Mouse (Mus musculus): ENCODE measurements at regions not wholly inside any gene's neighbourhood (a gene's known extent, or its start where the extent isn't known, plus 50 kb on each side); places are given as distances from the start of the nearest gene placed in this dataset.
A peak's percentile ranks its signal among the peaks of the same experiment; 100 is the strongest.

GRCm38 (mm10) chr5:111822882-111823281, 89.2 kb downstream of the Gm26897 start:
- no peaks in the 10 kb centered on the region for H3K36me3 ChIP-seq (ENCODE audit: control insufficient read depth, insufficient read depth, low read length, poor library complexity, severe bottlenecking)
- H3K27me3 ChIP-seq (ENCODE audit: control insufficient read depth, insufficient read depth, low read length, poor library complexity, severe bottlenecking), result no peaks in the 10 kb centered on the region
- H3K9ac ChIP-seq (ENCODE audit: low read depth, poor library complexity, severe bottlenecking), result no peak overlapping the region
- H3K9me3 ChIP-seq (replicated peaks; ENCODE audit: control insufficient read depth, insufficient read depth, low read length, poor library complexity, severe bottlenecking), result no peaks in the 10 kb centered on the region
- TF ChIP-seq CTCF (IDR thresholded peaks at IDR 0.05; ENCODE audit: low read depth, low read length) (no peak), POLR2A (IDR thresholded peaks at IDR 0.05; ENCODE audit: insufficient read depth, low read length) (no peak), EP300 (IDR thresholded peaks at IDR 0.05; ENCODE audit: insufficient read depth, low read depth, low read length) (no peak)
- no peak overlapping the region for H3K27ac ChIP-seq (ENCODE audit: insufficient read depth, low read length)
- H3K4me3 ChIP-seq (ENCODE audit: low read depth, low read length), result no peak overlapping the region
- no peaks in the 10 kb centered on the region for H3K4me1 ChIP-seq (ENCODE audit: control insufficient read depth, insufficient read depth, low read length)

DNA sequence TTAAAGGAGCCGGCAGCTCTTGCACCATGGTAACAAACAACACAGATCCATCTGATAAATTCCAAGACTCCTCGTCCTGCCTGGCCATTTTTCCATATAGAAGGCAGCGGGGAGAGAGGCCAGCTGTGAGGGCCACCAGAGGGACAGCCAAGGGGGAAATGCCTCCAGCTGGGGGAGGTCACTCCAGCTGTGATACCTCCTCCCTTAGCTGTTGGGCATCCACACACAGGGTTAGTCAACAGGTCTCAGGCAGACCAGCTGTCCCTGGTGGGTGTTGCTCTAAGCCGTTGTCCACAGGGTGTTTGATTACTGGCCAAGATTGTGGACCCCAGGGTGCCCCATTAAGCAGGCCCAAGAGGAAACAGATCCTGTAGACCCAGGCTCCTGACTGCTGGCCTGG, 89.7 kb downstream of the Gm26897 start:
- Histone ChIP-seq H3K4me1 (ENCODE audit: control insufficient read depth, insufficient read depth, low read length) (no peaks in the 10 kb centered on the region), H3K27ac (ENCODE audit: insufficient read depth, low read length) (no peak overlapping the region)
- TF ChIP-seq EP300 (IDR thresholded peaks at IDR 0.05; ENCODE audit: insufficient read depth, low read depth, low read length), result no peak
- TF ChIP-seq CTCF (IDR thresholded peaks at IDR 0.05; ENCODE audit: low read depth, low read length), result no peak
- no peak for TF ChIP-seq POLR2A (IDR thresholded peaks at IDR 0.05; ENCODE audit: insufficient read depth, low read length)

GRCm38 (mm10) chr5:111823842-111824241, 90.1 kb downstream of the Gm26897 start:
- Histone ChIP-seq H3K27me3 (ENCODE audit: control insufficient read depth, insufficient read depth, low read length, poor library complexity, severe bottlenecking) (no peaks in the 10 kb centered on the region), H3K9me3 (replicated peaks; ENCODE audit: control insufficient read depth, insufficient read depth, low read length, poor library complexity, severe bottlenecking) (no peaks in the 10 kb centered on the region), H3K9ac (ENCODE audit: low read depth, poor library complexity, severe bottlenecking) (no peak overlapping the region), H3K36me3 (ENCODE audit: control insufficient read depth, insufficient read depth, low read length, poor library complexity, severe bottlenecking) (no peaks in the 10 kb centered on the region), H3K27ac (ENCODE audit: insufficient read depth, low read length) (no peak overlapping the region), H3K4me1 (ENCODE audit: control insufficient read depth, insufficient read depth, low read length) (no peaks in the 10 kb centered on the region), H3K4me3 (ENCODE audit: low read depth, low read length) (no peak overlapping the region)
- no peak for TF ChIP-seq EP300 (IDR thresholded peaks at IDR 0.05; ENCODE audit: insufficient read depth, low read depth, low read length)
- TF ChIP-seq POLR2A (IDR thresholded peaks at IDR 0.05; ENCODE audit: insufficient read depth, low read length), result no peak
- no peak for TF ChIP-seq CTCF (IDR thresholded peaks at IDR 0.05; ENCODE audit: low read depth, low read length)

More for the DNA sequence above, 89.7 kb downstream of the Gm26897 start:
- no peaks in the 10 kb centered on the region for H3K36me3 ChIP-seq (ENCODE audit: control insufficient read depth, insufficient read depth, low read length, poor library complexity, severe bottlenecking)
- H3K9ac ChIP-seq (ENCODE audit: low read depth, poor library complexity, severe bottlenecking), result no peak overlapping the region
- H3K4me3 ChIP-seq (ENCODE audit: low read depth, low read length), result no peak overlapping the region
- no peaks in the 10 kb centered on the region for H3K27me3 ChIP-seq (ENCODE audit: control insufficient read depth, insufficient read depth, low read length, poor library complexity, severe bottlenecking)
- no peaks in the 10 kb centered on the region for H3K9me3 ChIP-seq (replicated peaks; ENCODE audit: control insufficient read depth, insufficient read depth, low read length, poor library complexity, severe bottlenecking)

- no peaks in the 10 kb centered on the region for H3K4me1 ChIP-seq (ENCODE audit: control insufficient read depth, insufficient read depth, low read length)
- no peaks in the 10 kb centered on the region for H3K27me3 ChIP-seq (ENCODE audit: control insufficient read depth, insufficient read depth, low read length, poor library complexity, severe bottlenecking)
Measured at GRCm38 (mm10) chr5:111824600-111825130, 90.9 kb downstream of the Gm26897 start.

DNA sequence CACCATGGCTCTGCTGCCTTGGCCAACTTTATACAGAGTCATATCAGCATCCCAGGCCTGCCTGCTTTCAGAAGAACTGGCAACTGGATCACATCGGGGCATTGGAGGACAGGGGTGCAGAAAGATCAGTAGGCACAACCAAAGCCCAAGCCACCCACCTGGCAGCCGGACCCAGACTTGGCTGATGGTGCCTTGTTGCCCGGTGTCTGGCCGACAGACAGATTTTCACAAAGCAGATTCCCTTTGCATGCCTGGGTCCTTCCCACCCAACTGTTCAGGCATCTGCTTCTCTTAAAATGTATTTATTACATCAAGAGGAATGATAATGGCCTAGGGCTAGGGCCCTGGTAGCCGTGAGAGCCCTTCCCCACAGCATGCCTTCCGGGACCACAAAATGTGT, 96.2 kb downstream of the Gm26897 start:
- no peaks in the 10 kb centered on the region for H3K27me3 ChIP-seq (ENCODE audit: control insufficient read depth, insufficient read depth, low read length, poor library complexity, severe bottlenecking)

More at GRCm38 (mm10) chr5:111824600-111825130, 90.9 kb downstream of the Gm26897 start:
- H3K9ac ChIP-seq (ENCODE audit: low read depth, poor library complexity, severe bottlenecking), result no peak overlapping the region
- no peak overlapping the region for H3K27ac ChIP-seq (ENCODE audit: insufficient read depth, low read length)
- no peaks in the 10 kb centered on the region for H3K9me3 ChIP-seq (replicated peaks; ENCODE audit: control insufficient read depth, insufficient read depth, low read length, poor library complexity, severe bottlenecking)
- no peak overlapping the region for H3K4me3 ChIP-seq (ENCODE audit: low read depth, low read length)
- no peak for TF ChIP-seq CTCF (IDR thresholded peaks at IDR 0.05; ENCODE audit: low read depth, low read length)
- TF ChIP-seq POLR2A (IDR thresholded peaks at IDR 0.05; ENCODE audit: insufficient read depth, low read length), result no peak
- TF ChIP-seq EP300 (IDR thresholded peaks at IDR 0.05; ENCODE audit: insufficient read depth, low read depth, low read length), result no peak
- H3K36me3 ChIP-seq (ENCODE audit: control insufficient read depth, insufficient read depth, low read length, poor library complexity, severe bottlenecking), result no peaks in the 10 kb centered on the region

GRCm38 (mm10) chr5:111835737-111836667, 102.3 kb downstream of the Gm26897 start:
- Histone ChIP-seq H3K27me3 (ENCODE audit: control insufficient read depth, insufficient read depth, low read length, poor library complexity, severe bottlenecking) (no peaks in the 10 kb centered on the region), H3K4me1 (ENCODE audit: control insufficient read depth, insufficient read depth, low read length) (peaks cover 2% of the 10 kb centered on the region), H3K4me3 (ENCODE audit: low read depth, low read length) (peak overlapping the region; percentile 35), H3K27ac (ENCODE audit: insufficient read depth, low read length) (no peak overlapping the region), H3K9ac (ENCODE audit: low read depth, poor library complexity, severe bottlenecking) (no peak overlapping the region), H3K36me3 (ENCODE audit: control insufficient read depth, insufficient read depth, low read length, poor library complexity, severe bottlenecking) (no peaks in the 10 kb centered on the region), H3K9me3 (replicated peaks; ENCODE audit: control insufficient read depth, insufficient read depth, low read length, poor library complexity, severe bottlenecking) (no peaks in the 10 kb centered on the region)
- no peak for TF ChIP-seq EP300 (IDR thresholded peaks at IDR 0.05; ENCODE audit: insufficient read depth, low read depth, low read length)
- no peak for TF ChIP-seq POLR2A (IDR thresholded peaks at IDR 0.05; ENCODE audit: insufficient read depth, low read length)
- TF ChIP-seq CTCF (IDR thresholded peaks at IDR 0.05; ENCODE audit: low read depth, low read length), result no peak

More for the DNA sequence above, 96.2 kb downstream of the Gm26897 start:
- no peaks in the 10 kb centered on the region for H3K4me1 ChIP-seq (ENCODE audit: control insufficient read depth, insufficient read depth, low read length)
- no peak overlapping the region for H3K4me3 ChIP-seq (ENCODE audit: low read depth, low read length)
- H3K9ac ChIP-seq (ENCODE audit: low read depth, poor library complexity, severe bottlenecking), result no peak overlapping the region
- no peaks in the 10 kb centered on the region for H3K36me3 ChIP-seq (ENCODE audit: control insufficient read depth, insufficient read depth, low read length, poor library complexity, severe bottlenecking)
- H3K27ac ChIP-seq (ENCODE audit: insufficient read depth, low read length), result no peak overlapping the region
- TF ChIP-seq CTCF (IDR thresholded peaks at IDR 0.05; ENCODE audit: low read depth, low read length) (no peak), POLR2A (IDR thresholded peaks at IDR 0.05; ENCODE audit: insufficient read depth, low read length) (no peak), EP300 (IDR thresholded peaks at IDR 0.05; ENCODE audit: insufficient read depth, low read depth, low read length) (no peak)
- H3K9me3 ChIP-seq (replicated peaks; ENCODE audit: control insufficient read depth, insufficient read depth, low read length, poor library complexity, severe bottlenecking), result no peaks in the 10 kb centered on the region
